Mouse (Mus musculus): ENCODE results near the gene Scgb1c1. TPM values are rescaled to one million over a fixed set of nuclear protein-coding genes. Genes with fewer than 3 reads are reported as not detected.

Gene Scgb1c1
- polyA plus RNA-seq, 1 experiment from 2014 or later, result not detected

- Histone ChIP-seq H3K27ac (replicated peaks) (no peak overlapping the region), H3K9me3 (replicated peaks) (no peaks in the 10 kb centered on the region), H3K36me3 (no peaks in the 10 kb centered on the region), H3K27me3 (ENCODE audit: low read depth, poor library complexity, severe bottlenecking) (no peaks in the 10 kb centered on the region), H3K4me1 (no peaks in the 10 kb centered on the region), H3K4me3 (no peak overlapping the region)
- no peak for DNase-seq (ENCODE audit: low spot score)
- WGBS, result 43% methylated on average over 8 of the region's 8 CpGs
Observed at GRCm38 (mm10) chr7:140828171-140828881, 17.0 kb upstream of the Scgb1c1 start.

- no peak for DNase-seq (ENCODE audit: low spot score)
- Histone ChIP-seq H3K4me1 (peaks cover 4% of the 10 kb centered on the region; the same call in 1 of the 2 replicates), H3K27ac (replicated peaks) (no peak overlapping the region), H3K27me3 (ENCODE audit: low read depth, poor library complexity, severe bottlenecking) (no peaks in the 10 kb centered on the region), H3K36me3 (no peaks in the 10 kb centered on the region), H3K4me3 (no peak overlapping the region), H3K9me3 (replicated peaks) (no peaks in the 10 kb centered on the region)
- WGBS, result 87% methylated on average over 6 of the region's 6 CpGs
Observed at GRCm38 (mm10) chr7:140831447-140831846, 13.9 kb upstream of the Scgb1c1 start.

- WGBS, result 86% methylated on average over 4 of the region's 4 CpGs
- Histone ChIP-seq H3K4me3 (no peak overlapping the region), H3K36me3 (no peaks in the 10 kb centered on the region), H3K27ac (replicated peaks) (no peak overlapping the region), H3K9me3 (replicated peaks) (no peaks in the 10 kb centered on the region), H3K4me1 (peaks cover 4% of the 10 kb centered on the region; the same call in 1 of the 2 replicates), H3K27me3 (ENCODE audit: low read depth, poor library complexity, severe bottlenecking) (no peaks in the 10 kb centered on the region)
- no peak for DNase-seq (ENCODE audit: low spot score)
Observed at GRCm38 (mm10) chr7:140833341-140833740, 12.0 kb upstream of the Scgb1c1 start.

GRCm38 (mm10) chr7:140834968-140835757 is 10.2 kb upstream of the Scgb1c1 start, which contains the start of gene Urah:
Gene Urah, plus strand, starts transcription at chr7:140835018.
- H3K4me3 ChIP-seq, result no peak within 1 kb of the TSS
- H3K4me1 ChIP-seq, result peaks cover 4% of the 10 kb centered on the region; the same call in 1 of the 2 replicates
- 47% methylated on average over 20 of the region's 20 CpGs for whole genome bisulfite sequencing
- H3K27ac ChIP-seq (replicated peaks), result no peak within 1 kb of the TSS; the same call in 1 of the 2 replicates
- H3K36me3 ChIP-seq, result no peaks in the 10 kb centered on the region
- no peak for DNase-seq (ENCODE audit: low spot score)
- H3K9me3 ChIP-seq (replicated peaks), result no peaks in the 10 kb centered on the region
- H3K27me3 ChIP-seq (ENCODE audit: low read depth, poor library complexity, severe bottlenecking), result peaks cover 7% of the 10 kb centered on the region; the same call in 1 of the 2 replicates

GRCm38 (mm10) chr7:140835758-140836087 is 9.6 kb upstream of the Scgb1c1 start:
- Histone ChIP-seq H3K27me3 (ENCODE audit: low read depth, poor library complexity, severe bottlenecking) (peaks cover 13% of the 10 kb centered on the region; the same call in 1 of the 2 replicates), H3K9me3 (replicated peaks) (no peaks in the 10 kb centered on the region), H3K4me3 (no peak overlapping the region), H3K27ac (replicated peaks) (no peak overlapping the region; the same call in 1 of the 2 replicates), H3K4me1 (peaks cover 4% of the 10 kb centered on the region; the same call in 1 of the 2 replicates), H3K36me3 (no peaks in the 10 kb centered on the region)
- DNase-seq (ENCODE audit: low spot score), result no peak
- 77% methylated on average over 2 of the region's 2 CpGs for WGBS

- WGBS, result 88% methylated on average over 9 of the region's 9 CpGs
Observed at GRCm38 (mm10) chr7:140836243-140837115, 8.9 kb upstream of the Scgb1c1 start.

GRCm38 (mm10) chr7:140839556-140839955 is 5.8 kb upstream of the Scgb1c1 start:
- Histone ChIP-seq H3K36me3 (no peaks in the 10 kb centered on the region), H3K27ac (replicated peaks) (no peak overlapping the region), H3K4me3 (no peak overlapping the region), H3K4me1 (peaks cover 4% of the 10 kb centered on the region; the same call in 1 of the 2 replicates), H3K27me3 (ENCODE audit: low read depth, poor library complexity, severe bottlenecking) (peaks cover 50% of the 10 kb centered on the region), H3K9me3 (replicated peaks) (no peaks in the 10 kb centered on the region)
- DNase-seq (ENCODE audit: low spot score), result no peak
- WGBS, result 61% methylated on average over 5 of the region's 5 CpGs

More at GRCm38 (mm10) chr7:140836243-140837115, 8.9 kb upstream of the Scgb1c1 start:
- peaks cover 4% of the 10 kb centered on the region; the same call in 1 of the 2 replicates for H3K4me1 ChIP-seq
- no peak overlapping the region for H3K4me3 ChIP-seq
- H3K9me3 ChIP-seq (replicated peaks), result no peaks in the 10 kb centered on the region
- DNase-seq (ENCODE audit: low spot score), result no peak
- H3K27me3 ChIP-seq (ENCODE audit: low read depth, poor library complexity, severe bottlenecking), result peaks cover 20% of the 10 kb centered on the region
- H3K36me3 ChIP-seq, result no peaks in the 10 kb centered on the region
- no peak overlapping the region for H3K27ac ChIP-seq (replicated peaks)

- DNase-seq (ENCODE audit: low spot score), result no peak
- Histone ChIP-seq H3K27me3 (ENCODE audit: low read depth, poor library complexity, severe bottlenecking) (peaks cover 50% of the 10 kb centered on the region), H3K36me3 (no peaks in the 10 kb centered on the region), H3K4me3 (no peak overlapping the region), H3K27ac (replicated peaks) (no peak overlapping the region), H3K4me1 (peaks cover 3% of the 10 kb centered on the region; the same call in 1 of the 2 replicates), H3K9me3 (replicated peaks) (no peaks in the 10 kb centered on the region)
- WGBS, result 39% methylated on average over 19 of the region's 19 CpGs
Observed at GRCm38 (mm10) chr7:140840750-140841735, 4.3 kb upstream of the Scgb1c1 start.

GRCm38 (mm10) chr7:140843806-140844205 is 1.5 kb upstream of the Scgb1c1 start:
- no peak overlapping the region for H3K27ac ChIP-seq (replicated peaks)
- H3K36me3 ChIP-seq, result no peaks in the 10 kb centered on the region
- peaks cover 3% of the 10 kb centered on the region; the same call in 1 of the 2 replicates for H3K4me1 ChIP-seq
- peaks cover 50% of the 10 kb centered on the region for H3K27me3 ChIP-seq (ENCODE audit: low read depth, poor library complexity, severe bottlenecking)
- no peak for DNase-seq (ENCODE audit: low spot score)
- no peak overlapping the region for H3K4me3 ChIP-seq
- 83% methylated on average over 7 of the region's 7 CpGs for WGBS
- H3K9me3 ChIP-seq (replicated peaks), result no peaks in the 10 kb centered on the region

GRCm38 (mm10) chr7:140845683-140846082 is 336 bp downstream of the Scgb1c1 start:
- no peaks in the 10 kb centered on the region for H3K36me3 ChIP-seq
- H3K4me1 ChIP-seq, result peaks cover 3% of the 10 kb centered on the region; the same call in 1 of the 2 replicates
- no peak overlapping the region for H3K4me3 ChIP-seq
- H3K9me3 ChIP-seq (replicated peaks), result no peaks in the 10 kb centered on the region
- H3K27me3 ChIP-seq (ENCODE audit: low read depth, poor library complexity, severe bottlenecking), result peaks cover 38% of the 10 kb centered on the region
- H3K27ac ChIP-seq (replicated peaks), result no peak overlapping the region
- DNase-seq (ENCODE audit: low spot score), result no peak
- 69% methylated on average over 4 of the region's 4 CpGs for WGBS

- peaks cover 3% of the 10 kb centered on the region; the same call in 1 of the 2 replicates for H3K4me1 ChIP-seq
- H3K4me3 ChIP-seq, result no peak overlapping the region
- 88% methylated on average over 10 of the region's 10 CpGs for WGBS
- H3K27me3 ChIP-seq (ENCODE audit: low read depth, poor library complexity, severe bottlenecking), result peaks cover 28% of the 10 kb centered on the region; the same call in 1 of the 2 replicates
- no peak for DNase-seq (ENCODE audit: low spot score)
- no peaks in the 10 kb centered on the region for H3K9me3 ChIP-seq (replicated peaks)
- no peak overlapping the region for H3K27ac ChIP-seq (replicated peaks)
- peaks cover 5% of the 10 kb centered on the region for H3K36me3 ChIP-seq
Observed at GRCm38 (mm10) chr7:140846676-140847075, 1.3 kb downstream of the Scgb1c1 start.

Measured in midbrain, embryonic 10.5 days (tissue).